Mouse (Mus musculus) layer of hippocampus, adult 9-11 months (tissue): ENCODE results near the gene Rxfp4.
A peak's percentile ranks its signal among the peaks of the same experiment; 100 is the strongest.

Source experiments
- DNase-seq: peaks from one replicate; pipeline ENCODE4 v3.0.0; 2022

Rxfp4 gene

DNA sequence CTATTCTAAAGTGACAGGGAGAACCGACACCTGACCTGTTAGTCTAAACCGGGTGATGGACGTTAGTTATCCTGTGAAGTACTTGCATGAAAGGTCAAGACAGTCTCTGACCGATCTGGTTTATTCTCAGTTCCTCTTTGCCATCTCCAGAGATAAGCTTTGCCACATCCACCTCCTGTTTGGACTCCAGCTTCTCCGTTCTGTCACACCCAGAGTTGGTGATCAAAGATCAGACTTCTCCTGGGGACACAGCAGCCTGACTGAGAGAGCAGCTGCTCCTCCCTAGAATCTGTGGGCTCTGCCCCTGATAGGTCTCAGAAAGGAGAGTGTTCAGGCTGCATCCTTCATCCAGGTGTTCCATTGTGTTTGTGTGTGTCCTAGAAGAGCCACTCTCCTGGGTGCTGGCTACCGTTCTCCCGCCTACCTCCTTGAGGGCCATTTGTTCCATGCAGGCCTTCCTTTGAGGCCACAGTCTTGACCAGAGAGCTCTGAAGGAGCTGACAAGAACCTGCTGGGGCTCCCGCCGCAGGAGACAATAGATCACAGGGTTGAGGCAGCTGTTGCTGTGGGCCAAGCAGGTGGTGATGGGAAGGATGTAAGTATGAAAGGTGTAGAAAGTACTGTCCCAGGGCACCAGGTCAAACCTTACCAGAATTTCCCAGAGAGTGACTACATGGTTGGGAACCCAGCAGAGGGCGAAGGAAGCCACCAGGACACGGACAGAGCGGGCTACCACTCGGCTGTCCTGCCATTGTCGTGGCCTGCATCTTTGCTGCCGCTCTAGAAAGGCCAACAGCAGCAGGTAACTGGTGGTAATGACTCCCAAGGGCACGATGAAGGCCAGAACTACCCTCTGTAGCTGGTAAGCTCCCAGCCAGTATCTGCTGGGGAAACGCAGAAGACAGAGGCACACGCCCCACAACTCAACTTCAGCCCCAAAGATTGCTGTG lies 998 bp downstream of the Rxfp4 start:
- DNase-seq: no peak

DNA sequence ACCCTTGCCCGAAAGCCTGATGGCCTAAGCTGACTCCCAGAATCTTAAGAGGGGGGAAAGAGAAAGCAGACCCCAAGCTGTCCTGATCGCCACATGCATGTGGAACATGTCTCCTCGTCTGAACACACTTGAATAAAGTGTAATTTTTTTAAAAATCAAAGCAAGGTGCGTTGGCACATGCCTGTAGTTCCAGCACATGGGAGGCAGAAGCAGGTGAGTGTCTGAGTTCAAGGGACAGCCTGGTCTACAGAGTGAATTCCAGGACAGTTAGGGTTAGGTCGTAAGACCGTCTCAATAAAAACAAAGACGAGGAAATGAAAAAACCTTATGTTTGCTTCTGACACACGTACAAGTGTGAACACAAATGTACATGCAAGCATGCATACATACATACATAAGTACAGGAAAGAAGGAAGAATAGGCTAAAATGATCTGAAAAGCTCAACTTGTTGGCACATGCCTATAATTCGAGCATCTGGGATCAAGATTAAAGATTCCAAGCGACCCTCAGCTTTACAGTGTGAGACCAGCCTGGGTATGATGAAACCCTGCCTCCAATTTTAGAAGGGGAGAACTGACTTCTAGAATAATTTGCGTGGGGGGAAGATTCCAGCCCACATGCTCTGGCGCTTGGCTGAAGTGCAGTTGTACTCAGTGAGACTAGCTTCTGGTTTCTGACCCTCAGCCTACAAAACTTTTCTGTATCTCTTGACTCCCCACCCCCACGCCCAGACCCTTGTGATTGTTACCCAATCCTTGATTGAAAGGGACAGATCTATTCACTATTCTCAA lies 2.0 kb downstream of the Rxfp4 start:
- DNase-seq: no peak

GRCm38 (mm10) chr3:88649967-88650366 lies 3.0 kb downstream of the Rxfp4 start:
- no peak for DNase-seq

DNA sequence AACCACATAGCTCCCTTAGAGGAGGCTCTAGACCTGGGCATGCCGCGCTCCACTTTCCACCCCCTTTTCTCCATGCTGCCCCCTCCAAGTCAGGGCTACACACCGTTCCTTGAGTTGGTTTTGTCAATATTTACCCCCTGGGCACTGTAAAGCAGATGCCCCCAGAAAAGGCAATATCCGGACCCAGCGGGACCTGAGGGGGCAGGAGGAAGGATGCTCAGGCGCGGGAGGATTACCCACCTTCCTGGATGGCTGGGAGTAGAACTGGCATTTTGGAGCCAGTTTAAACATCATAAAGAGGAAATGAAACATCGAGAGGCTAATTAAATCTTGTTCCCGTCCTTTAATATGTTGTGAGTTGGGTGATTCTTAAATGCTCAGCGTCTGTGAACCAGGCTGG lies 3.8 kb downstream of the Rxfp4 start:
- no peak for DNase-seq

- no peak for DNase-seq
These were observed 4.3 kb downstream of the Rxfp4 start for GRCm38 (mm10) chr3:88648452-88649168.

- no peak for DNase-seq
These were observed 5.0 kb downstream of the Rxfp4 start for GRCm38 (mm10) chr3:88647779-88648413.

GRCm38 (mm10) chr3:88647076-88647475 lies 5.9 kb downstream of the Rxfp4 start:
- no peak for DNase-seq

- no peak for DNase-seq
These were observed 6.4 kb downstream of the Rxfp4 start for GRCm38 (mm10) chr3:88646426-88646995.

DNA sequence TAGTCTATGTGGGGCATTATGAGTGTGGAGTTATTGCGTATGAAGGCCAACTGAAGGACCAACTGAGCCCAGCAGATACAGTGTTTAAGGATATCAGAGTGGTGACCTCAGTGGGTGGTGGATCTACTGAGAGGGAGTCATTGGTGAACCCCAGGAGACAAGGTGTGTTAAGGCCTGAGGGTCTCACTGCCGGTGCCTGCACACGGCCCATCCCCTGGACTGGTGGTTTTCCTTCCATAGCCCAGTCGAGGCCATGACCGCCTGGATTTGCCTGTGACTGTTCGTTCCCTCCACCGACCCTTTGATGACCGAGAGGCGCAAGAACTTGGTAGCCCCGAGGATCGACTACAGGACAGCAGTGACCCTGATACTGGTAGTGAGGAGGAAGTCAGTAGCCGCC lies 7.0 kb downstream of the Rxfp4 start:
- DNase-seq: no peak

- DNase-seq: no peak
These were observed 9.9 kb downstream of the Rxfp4 start for GRCm38 (mm10) chr3:88643078-88643477.

- DNase-seq: peak; percentile 64
These were observed 12.3 kb downstream of the Rxfp4 start for GRCm38 (mm10) chr3:88640676-88641075.

- no peak for DNase-seq
These were observed 13.7 kb downstream of the Rxfp4 start for GRCm38 (mm10) chr3:88639239-88639638.

- no peak for DNase-seq
These were observed 15.8 kb downstream of the Rxfp4 start for GRCm38 (mm10) chr3:88637134-88637533.

DNA sequence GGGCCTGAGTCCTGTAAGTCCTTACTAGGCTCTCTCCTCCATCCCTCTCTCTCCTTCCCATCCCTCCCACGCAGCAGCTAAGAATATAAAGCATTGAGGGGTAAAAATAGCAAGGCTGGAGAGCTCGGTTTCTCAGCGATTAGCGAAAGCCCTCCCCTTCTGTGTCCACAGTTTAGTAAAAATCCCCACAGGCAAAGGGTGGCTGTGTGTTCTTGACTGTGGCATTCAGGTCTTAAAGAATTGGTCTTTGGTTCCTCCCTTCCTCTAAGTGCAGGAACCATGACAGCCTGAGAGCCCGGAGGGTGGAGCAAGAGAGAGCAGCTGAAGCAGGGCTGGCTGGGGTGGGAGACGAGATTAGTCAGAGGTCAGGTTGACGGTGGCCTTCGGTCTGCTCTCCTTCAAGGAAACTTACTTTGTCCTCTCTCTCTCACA lies 16.4 kb downstream of the Rxfp4 start:
- DNase-seq: no peak

GRCm38 (mm10) chr3:88635506-88636275 lies 17.3 kb downstream of the Rxfp4 start:
- no peak for DNase-seq

DNA sequence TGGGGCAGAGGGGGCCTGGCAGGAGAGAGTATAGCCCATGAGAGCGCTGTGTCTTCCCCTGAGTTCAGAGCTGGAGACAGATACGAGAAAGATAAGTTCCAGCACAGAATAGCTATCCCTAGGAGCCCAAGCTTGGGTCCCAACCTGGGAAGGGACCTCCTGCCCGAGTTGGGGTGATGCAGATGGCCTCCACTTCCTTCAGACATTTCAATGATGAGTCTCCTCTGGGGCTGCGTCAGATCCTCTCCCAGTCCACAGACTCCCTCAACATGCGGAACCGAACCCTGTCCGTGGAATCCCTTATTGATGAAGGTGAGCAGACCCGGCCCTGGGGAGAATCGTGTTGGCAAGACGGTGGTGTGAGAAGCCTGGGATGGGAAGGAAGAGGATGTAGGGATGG lies 19.9 kb downstream of the Rxfp4 start:
- DNase-seq: no peak

DNA sequence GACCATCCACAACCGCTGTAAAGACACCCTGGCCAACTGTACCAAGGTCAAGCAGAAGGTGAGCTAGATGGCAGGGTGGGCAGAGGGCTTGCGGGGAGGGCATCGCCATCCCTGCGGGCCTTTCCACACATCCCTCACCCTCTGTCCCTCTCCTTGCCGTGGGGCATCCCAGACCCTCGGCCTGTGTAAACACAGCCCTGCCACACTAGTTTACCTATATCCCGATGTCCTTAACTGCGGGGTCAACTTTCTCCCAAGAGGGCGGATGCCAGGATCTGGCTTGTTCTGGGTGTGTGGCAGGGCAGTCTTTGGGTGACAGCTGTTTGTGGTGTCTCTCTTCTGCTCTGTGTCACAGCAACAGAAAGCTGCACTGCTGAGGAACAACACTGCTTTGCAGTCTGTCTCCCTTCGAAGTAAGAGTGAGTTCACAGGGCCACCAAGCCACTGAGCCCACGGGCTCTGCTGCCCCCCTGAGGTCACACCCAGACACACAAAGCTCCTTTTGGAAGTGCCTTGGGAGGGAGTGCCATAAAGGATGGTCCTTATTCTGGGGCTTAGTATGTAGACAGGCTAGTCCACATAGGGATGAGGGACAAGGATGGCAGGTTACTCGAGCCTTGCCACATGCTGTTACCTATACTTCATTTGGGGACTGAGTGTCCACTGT lies 20.9 kb downstream of the Rxfp4 start:
- no peak for DNase-seq

DNA sequence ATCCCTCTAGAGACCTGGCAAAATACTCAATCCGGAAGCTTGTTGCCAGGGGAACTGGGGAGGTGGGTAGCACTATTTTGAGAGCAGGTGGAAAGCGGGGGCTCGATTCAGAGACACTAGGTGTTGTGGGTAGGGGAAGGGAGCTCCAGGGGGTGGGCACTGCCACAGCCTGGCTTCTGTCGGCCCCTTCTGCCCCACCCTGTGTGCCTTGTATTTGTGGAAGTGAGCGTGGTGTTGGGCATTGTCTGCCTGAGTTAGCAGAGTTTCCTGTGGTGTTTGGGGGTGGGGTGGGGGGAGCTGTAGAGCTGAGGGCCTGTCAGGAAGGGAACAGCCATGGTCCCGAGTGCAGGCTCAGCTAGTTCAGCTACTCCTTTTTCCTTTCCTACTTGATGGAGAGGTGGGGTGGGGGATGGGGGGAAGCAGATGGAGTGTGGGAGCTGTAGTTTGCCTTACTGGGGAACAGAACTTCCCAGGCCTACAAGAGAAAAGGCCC lies 22.0 kb downstream of the Rxfp4 start:
- DNase-seq: peak; percentile 78

- peak; percentile 51 for DNase-seq
These were observed 22.9 kb downstream of the Rxfp4 start for GRCm38 (mm10) chr3:88630018-88630417.

- peak; percentile 93 for DNase-seq
These were observed 23.7 kb downstream of the Rxfp4 start for GRCm38 (mm10) chr3:88629244-88629643.

DNA sequence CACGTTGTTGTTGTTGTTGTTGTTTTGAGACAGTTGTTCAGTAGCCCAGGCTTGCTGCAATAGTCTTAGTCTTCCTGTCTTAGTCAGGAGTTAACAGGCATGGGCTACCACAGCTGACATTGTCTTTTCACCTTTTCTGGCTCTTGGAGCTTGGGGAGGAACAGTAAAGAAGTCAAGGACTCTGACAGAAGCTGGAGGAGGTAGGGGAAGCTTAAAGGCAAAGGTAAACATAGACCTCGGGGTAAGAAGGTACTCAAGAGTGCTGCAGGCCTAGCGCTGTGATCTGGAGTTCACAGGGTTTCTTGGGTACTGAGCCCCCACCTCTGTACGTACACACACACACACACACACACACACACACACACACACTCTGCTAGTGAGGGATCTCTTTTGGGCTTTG lies 24.2 kb downstream of the Rxfp4 start:
- no peak for DNase-seq
